Mouse (Mus musculus) thymus, adult 2 months (tissue): ENCODE measurements around the gene Stat4.

Experiments
- CTCF ChIP-seq: fragments of 200-500 bp; IDR thresholded peaks from 2 replicates; pipeline ENCODE4 v1.5.1; 2012; ENCODE audit warnings: mild to moderate bottlenecking, control low read depth, low read length, moderate library complexity, borderline replicate concordance; ENCODE audit not compliant: control insufficient read depth, poor library complexity, insufficient read depth; ENCODE audit errors: extremely low read depth
- POLR2A ChIP-seq: fragments of 200-500 bp; IDR thresholded peaks from 2 replicates; pipeline ENCODE4 v1.6.1; 2012; ENCODE audit warnings: mild to moderate bottlenecking, low read length, control low read depth, moderate library complexity; ENCODE audit not compliant: control insufficient read depth, poor library complexity, insufficient read depth; ENCODE audit errors: extremely low read depth

- TF ChIP-seq CTCF: no peak
- no peak for TF ChIP-seq POLR2A
These were observed 53.6 kb downstream of the Stat4 start for GRCm38 (mm10) chr1:52040366-52041061.
